Mouse (Mus musculus): ENCODE data around the gene Crnkl1. TPM values are rescaled to one million over a fixed set of nuclear protein-coding genes. Genes with fewer than 3 reads are reported as not detected.
A peak's percentile ranks its signal among the peaks of the same experiment; 100 is the strongest.
"Not testable (repeated sequence)": the region's sequence is repeated elsewhere in the genome, so short reads cannot be mapped to it uniquely, and the experiment has no call there.

Crnkl1 gene
- total RNA-seq, 2 experiments from 2014 or later, result 27.6 to 91.4 TPM

DNA sequence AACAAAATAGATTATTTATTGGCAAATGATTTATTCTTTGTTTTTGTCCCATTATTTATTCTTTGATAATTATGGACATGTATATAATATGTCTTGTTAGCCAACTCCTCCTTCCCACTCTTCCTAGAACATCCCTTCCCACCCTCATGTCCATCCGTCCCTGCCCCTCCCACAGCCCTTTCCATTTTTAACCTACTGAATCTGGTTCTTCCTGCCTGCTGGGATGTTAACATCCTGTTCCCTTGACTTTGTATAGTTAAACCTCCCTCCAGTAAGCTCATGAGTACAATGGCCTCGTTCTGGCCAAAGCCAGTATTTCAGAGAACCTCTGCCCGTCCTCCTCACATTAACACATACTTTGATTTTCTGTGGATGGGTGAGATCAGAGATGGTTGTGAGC lies 6.6 kb upstream of the Crnkl1 start:
- no peak for ATAC-seq (replicated peaks; ENCODE audit: low FRiP score, low TSS enrichment, poor library complexity, severe bottlenecking)

DNA sequence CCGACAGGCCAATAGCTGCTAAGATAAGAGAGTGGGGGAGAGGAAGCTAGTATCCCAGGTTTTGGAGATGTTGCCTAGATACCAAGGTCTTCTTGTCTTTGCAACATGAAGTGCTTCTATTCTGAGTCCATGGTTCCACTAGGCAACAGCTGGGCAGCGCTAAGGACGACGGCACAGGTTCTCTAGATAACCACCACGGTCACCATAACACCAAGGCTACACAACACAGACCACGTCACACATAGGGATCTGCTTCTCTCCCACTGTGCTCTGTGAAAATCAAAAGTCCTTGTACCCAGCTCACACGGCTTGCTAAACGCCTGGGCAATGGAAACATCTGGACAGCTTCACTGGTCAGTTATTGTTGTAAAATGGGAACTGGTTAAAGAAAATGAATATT lies 2.2 kb upstream of the Crnkl1 start:
- ATAC-seq (replicated peaks; ENCODE audit: low FRiP score, low TSS enrichment, poor library complexity, severe bottlenecking), result no peak

DNA sequence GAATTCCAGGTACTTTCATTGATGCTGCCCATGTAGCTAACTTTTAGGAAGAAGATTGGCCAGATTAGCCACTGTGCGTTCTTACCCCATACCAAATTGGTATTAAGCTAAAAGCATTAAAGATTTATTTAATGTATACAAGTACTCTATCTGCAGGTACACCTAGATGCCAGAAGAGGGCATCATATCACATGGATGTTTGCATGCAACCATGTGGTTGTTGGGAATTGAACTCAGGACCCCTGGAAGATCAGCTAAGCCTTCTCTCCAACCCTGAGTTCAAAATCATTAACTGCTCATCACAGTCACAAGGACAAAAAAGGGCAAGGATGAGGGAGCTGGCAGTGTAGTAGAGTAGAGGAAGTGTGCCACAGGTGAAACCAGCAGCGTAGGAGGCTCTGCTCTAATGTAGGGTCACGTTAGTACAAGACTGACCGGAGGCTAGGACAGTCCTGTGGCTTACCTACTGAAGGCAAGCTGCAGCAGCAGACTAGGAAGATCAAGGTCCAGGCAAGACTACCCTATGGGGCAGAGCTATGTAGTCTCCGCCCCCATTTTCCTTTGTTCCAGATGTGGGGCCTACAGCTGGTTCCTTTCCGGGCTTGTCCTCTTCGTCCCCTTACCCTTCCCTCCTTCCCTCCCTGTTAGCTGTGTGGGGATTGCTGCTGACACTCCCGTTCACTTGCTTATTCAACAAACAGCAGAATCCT lies 13.7 kb downstream of the Crnkl1 start:
- ATAC-seq (replicated peaks; ENCODE audit: low FRiP score, low TSS enrichment, poor library complexity, severe bottlenecking), result peak; percentile 53; the same call in 1 of the 2 replicates

DNA sequence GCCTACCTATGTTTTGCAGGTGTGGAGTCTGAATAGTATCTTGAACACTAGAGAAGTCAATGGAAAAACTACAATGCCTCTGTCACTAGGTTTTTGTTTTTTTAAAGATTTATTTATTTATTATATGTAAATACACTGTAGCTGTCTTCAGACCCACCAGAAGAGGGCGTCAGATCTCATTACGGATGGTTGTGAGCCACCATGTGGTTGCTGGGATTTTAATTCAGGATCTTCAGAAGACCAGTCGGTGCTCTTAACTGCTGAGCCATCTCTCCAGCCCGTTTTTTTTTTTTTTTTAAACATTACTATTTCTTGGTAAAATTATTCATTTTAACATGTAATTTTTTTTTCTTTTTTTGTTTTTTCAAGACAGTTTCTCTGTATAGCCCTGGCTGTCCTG lies 28.9 kb downstream of the Crnkl1 start:
- ATAC-seq (replicated peaks; ENCODE audit: low FRiP score, low TSS enrichment, poor library complexity, severe bottlenecking), result not testable (repeated sequence)

DNA sequence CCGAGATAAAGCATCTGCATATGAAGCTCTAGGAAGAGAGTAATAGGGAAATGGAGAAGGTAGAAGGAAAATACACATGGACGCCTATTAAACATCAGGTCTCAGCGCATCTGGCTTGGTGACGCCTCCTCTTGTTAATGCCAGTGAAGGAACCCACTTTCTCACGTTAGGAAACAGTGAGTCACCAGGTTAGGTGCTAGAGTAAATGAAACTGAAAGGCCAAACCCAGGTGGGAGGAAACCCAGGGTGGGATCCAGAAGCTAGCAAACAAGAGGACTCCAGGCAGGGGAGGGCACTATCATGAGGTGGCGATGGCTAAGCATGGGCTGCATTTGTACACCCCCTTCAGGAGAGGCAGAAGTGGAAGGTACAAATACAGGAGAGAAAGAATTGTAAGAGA lies 29.7 kb downstream of the Crnkl1 start:
- ATAC-seq (replicated peaks; ENCODE audit: low FRiP score, low TSS enrichment, poor library complexity, severe bottlenecking), result no peak

DNA sequence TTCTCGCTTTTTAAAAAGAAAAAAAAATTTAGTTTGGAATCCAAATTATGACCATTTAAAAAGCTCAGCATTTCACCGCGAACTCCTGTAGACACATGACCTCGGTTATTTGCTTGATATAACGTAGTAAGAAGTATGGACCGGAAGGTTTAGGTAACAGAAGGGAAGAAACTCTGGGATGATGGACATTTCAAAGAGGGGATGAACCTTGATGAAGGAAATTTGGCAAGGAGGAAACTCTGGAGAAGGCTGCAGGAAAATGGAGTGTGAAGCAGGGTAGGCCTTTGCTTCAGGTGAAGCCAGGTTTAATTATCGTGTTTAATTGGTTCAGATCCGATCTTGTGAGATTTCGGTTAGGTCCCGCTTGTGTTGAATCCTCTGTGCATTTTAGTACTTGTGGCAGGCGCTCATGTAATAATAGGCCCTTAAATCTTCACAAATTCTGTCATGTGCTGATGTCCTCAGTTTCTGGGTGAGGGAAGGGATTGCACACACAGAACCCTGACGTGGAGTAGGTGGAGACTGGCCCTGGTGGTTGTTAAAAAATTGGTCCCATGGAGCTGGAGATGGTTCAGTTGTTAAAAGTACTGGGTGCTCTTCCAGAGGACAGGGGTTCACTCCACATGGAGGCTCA lies 30.7 kb downstream of the Crnkl1 start:
- peak; percentile 38; the same call in 1 of the 2 replicates for ATAC-seq (replicated peaks; ENCODE audit: low FRiP score, low TSS enrichment, poor library complexity, severe bottlenecking)

DNA sequence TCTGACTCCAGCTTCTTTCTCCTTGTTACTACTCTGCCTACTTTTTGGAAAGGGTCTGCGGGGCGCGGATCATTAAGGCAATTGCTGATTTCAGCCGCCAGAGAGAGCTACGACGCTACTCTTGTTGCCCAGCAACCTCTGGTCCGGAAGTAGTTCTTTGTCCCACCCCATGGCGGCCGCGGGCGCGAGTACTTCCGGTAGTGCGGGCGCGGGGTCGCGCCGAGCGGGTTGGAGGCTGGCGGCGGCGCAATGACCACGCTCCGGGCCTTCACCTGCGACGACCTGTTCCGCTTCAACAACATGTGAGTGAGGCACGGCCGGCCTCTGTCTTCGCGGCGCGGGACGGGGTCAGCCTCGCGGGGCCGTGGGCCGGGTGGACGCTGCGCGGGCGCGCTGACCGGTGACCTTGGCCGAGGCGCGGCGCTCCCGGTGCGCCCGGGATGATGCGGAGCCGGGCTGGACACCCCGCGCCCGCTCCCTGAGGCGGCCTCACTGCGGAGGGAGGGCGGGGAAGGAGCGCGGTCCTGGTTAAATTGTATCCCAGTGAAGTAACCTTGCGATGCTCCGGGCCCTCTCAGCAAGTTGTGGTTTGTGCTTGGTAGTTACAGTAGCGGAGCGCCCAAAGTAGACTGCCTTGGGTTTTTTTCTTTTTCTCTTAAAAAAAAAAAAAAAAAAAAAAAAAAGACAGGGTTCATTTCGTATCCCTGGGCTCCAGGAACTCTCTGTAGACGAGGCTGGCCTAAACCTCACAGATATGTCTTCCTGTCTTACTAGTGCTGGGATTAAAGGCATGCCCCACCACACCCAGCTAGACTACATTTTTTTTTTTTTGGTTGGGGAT lies 31.5 kb downstream of the Crnkl1 start:
- ATAC-seq (replicated peaks; ENCODE audit: low FRiP score, low TSS enrichment, poor library complexity, severe bottlenecking), result peak; percentile 96

DNA sequence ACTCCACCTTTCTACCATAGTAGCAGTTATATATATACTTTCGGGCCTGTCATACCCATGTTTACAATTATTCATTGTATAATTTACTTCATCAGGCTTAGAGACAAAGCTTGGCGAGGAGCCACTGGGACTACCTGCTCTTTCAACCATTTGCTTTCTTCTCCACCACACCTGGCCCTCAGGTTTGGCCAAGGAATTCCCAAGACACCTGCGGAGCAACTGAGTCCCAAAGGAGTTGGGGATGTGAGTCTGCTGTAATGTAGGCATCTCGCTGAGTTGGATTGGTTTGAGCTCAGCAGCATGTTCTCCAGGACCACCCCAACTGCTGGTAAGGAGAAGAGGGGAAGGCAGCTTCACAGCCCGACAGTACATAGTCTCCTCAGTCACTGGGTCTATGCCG lies 33.0 kb downstream of the Crnkl1 start, which contains the start of gene Naa20:
Gene Naa20, plus strand, starts transcription at position 239 of the 400 bp plus-strand sequence.
- ATAC-seq (replicated peaks; ENCODE audit: low FRiP score, low TSS enrichment, poor library complexity, severe bottlenecking), result no peak

DNA sequence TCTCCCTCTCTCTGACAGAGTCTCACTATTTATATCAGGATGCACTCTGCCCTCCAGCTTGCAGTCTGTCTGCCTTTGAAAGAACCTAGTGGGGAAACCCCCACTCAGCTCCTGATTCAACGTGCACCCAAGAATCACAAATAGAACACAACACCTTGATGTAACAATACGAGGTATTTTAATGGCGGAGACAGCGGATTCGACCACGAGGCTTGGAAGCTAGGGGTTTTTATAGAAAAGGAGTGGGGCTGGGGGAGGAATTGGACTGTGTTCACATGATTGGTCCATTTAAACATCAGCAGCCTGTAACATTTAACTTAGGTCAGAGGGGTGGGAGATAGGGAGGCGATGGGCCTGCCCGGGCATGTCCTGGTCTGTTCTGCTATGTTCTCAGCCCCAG lies 34.5 kb downstream of the Crnkl1 start:
- ATAC-seq (replicated peaks; ENCODE audit: low FRiP score, low TSS enrichment, poor library complexity, severe bottlenecking), result not testable (repeated sequence)

DNA sequence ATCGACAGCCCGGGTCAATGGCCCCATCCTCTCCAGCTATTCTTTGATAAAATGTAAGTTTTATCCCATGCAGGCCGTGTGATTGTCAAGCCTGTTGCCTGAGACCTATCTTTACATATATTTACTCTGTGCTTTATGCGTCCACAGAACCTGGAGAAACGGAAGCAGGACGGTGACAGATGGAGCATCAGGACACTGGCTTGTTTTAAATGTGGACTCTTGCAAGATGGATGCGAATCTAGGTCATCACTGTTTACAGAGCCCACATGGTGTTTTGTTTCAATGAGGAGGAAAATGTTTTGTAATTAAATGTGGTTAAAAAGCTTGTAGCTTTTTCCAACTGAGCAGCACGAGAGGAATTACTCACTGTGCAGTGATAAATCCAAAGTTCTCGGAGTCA lies 36.7 kb downstream of the Crnkl1 start:
- no peak for ATAC-seq (replicated peaks; ENCODE audit: low FRiP score, low TSS enrichment, poor library complexity, severe bottlenecking)

DNA sequence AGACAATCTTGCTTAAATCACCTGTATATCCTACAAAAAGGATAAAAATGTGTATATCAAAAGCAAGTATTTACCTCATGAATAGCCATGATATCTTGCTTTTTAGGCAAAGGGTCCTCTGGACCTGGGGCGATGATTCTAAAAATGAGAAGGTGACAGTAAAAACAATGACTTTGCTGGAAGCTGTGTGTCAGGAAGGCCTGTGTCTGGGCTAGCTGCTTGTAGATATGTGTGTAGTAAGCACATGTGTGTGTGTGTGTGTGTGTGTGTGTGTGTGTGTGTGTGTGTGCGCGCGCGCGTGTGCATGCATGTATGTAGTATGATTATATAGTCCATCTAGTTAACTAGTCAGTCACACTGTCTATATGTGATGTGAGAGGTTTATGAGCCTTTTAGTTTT lies 41.1 kb downstream of the Crnkl1 start:
- ATAC-seq (replicated peaks; ENCODE audit: low FRiP score, low TSS enrichment, poor library complexity, severe bottlenecking), result no peak

DNA sequence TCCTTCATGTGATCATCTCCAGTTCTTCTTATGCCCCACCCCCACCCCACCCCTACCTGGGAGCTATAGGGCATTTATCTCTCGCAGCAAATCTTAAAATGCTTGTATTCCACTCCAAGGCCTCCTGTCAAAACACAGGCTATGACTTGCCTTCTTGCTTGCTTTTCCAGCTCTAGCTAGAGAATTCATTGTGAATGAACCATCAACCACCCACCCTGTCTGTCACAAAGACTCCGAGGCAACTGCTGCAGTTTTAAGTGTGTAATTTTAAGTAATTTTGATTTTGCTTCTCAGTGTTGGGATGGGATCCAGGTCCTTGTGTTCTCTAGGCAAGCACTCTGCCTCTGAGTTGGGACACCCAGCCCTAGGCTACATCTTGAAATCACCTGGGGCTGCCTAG lies 44.2 kb downstream of the Crnkl1 start:
- no peak for ATAC-seq (replicated peaks; ENCODE audit: low FRiP score, low TSS enrichment, poor library complexity, severe bottlenecking)

DNA sequence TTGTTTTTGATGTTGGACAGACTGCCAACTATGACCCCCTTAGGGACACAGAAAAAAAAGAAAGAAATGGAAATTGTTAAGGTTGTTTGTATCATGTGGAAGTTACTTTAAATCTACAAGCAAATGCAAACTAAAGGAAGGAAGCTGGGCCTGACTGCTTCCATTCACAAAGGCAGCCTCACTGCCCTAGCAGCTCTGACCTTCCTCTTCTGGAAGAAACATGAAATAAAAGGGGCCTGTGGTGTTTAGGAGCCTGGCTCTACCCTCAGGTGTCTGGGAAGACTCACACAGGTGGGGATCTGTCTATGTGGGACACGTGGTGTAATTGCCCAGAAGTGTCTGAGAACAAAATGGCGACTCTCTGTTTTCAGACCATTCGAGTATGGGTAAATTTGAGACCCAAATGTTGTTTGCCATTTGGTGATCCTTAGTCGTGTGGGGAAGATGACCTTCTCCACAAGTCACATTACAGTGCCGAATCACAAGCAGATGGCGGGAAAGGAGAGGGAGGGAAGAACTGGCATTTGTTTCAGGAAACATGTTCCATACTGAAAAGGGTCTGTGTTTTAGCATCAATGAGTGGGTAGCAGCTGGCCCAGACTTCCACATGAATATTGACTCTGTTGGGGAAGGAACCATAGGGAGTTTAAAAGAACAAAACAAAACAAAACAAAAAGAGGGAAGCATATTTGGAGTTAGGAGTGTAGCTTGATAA lies 45.9 kb downstream of the Crnkl1 start:
- no peak for ATAC-seq (replicated peaks; ENCODE audit: low FRiP score, low TSS enrichment, poor library complexity, severe bottlenecking)

DNA sequence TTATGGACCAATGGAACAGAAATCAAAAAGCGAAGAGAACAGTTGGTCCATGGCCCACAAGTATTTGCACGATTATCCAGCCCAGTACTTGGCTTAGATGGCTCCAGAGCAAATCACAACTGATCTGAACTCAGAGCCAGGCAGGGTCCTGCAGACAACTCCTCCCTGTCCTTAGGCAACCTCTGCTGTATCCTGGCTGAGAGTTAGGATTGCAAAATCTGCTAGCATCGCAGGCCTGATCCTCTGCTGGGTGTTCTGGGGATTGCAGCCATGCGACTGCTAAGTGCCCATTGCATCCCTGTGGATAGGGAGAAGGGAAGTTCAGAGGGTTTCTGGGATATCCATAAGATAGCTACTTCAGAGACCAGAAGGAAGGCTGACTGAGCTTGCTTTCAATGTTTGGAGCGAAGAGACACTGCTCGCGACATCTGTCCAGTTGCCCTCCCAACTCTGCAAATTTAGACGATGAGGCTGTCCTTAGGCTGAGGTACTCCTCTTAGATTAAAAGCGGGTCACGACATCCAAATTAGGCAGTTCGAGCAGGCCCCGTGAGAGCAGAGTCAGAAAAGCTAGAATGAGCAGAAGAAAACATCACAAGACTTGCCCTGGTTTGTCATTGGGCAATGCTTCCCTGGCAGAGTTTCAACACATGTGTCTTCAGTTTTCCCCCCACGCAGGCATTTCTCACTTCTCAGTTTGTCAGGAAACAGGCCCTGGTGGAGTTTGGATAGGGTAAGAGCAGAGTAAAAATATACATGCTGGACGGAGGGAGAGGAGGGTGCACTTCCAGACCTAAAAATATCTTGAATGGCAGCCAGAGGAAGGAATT lies 46.7 kb downstream of the Crnkl1 start:
- ATAC-seq (replicated peaks; ENCODE audit: low FRiP score, low TSS enrichment, poor library complexity, severe bottlenecking), result no peak

DNA sequence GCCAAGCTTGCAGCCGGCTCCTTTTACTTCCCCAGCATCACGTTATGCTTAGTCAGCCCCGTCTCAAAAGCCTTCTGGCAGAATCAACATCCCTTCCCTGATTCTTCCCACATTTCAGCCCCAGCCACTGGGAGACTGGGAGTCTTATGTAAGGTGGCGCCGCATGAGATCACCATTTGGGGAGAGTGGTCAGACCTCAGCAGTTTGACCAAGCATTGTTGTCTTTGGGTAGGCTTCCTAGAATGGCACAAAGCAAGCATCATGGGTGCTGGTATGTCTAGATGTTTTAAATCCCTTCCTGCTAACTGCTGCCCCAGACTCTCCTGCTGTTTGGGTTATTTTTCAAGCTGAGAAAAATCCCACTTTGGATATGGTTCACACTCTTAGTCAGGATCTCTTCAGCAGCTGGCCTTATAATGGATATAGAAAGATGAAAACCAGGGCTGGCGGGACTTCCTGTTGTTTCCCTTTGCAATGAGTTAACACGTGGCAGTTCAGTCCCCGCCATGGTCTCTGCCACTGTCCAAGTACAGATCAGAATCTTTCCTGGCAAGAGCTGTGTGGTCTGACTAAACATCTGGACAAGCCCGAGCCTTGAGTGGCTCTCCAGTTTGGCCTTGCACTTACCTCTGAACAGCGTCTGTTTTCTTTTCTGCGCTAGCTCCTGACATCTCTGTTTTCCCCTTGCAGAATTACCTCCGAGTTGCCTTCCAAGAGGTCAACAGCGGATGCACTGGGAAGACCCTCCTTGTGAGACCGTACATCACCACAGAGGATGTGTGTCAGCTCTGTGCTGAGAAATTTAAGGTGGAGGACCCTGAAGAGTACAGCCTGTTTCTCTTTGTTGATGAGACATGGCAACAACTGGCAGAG lies 49.7 kb downstream of the Crnkl1 start:
- ATAC-seq (replicated peaks; ENCODE audit: low FRiP score, low TSS enrichment, poor library complexity, severe bottlenecking), result no peak

DNA sequence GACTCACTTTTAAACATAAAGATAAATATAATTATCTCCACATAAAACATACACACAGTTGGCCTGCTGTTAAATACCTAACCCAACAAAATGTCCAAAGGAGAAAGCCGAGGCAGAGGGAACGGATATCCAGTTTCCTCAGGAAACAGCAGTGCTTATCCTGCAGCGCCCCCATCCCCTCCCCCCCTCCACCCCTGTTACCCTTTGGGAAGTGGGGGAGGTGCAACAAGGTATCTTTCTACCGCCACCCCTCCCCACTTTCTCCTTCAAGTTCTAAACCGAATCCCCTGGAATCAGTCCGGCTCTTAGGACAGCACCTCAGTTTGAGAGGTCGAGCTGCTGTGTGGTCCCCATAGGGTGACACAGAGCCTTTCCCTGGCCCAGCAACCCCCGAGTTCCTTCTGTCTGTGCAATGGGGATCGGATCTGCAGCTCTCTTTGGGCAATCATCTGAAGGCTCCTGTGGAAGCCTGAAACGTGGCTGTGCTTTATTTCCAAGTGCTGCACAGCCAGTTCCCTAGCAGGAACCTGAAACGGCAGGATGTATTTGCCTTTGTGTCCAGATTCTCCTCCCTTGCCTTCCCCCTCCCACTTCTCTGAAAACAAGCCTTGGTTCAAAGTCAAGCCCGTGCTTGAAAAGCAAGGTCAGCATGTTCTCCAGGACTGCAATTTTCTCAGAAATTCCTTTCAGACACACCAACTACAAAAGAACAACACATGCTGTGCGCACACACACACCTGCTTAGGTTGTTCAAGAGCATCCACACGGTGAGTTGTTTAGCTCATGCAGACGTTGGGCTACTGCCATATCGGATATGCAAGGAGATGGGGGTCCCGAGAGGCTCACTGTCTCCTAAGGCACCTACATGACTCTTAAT lies 50.5 kb downstream of the Crnkl1 start:
- no peak for ATAC-seq (replicated peaks; ENCODE audit: low FRiP score, low TSS enrichment, poor library complexity, severe bottlenecking)

DNA sequence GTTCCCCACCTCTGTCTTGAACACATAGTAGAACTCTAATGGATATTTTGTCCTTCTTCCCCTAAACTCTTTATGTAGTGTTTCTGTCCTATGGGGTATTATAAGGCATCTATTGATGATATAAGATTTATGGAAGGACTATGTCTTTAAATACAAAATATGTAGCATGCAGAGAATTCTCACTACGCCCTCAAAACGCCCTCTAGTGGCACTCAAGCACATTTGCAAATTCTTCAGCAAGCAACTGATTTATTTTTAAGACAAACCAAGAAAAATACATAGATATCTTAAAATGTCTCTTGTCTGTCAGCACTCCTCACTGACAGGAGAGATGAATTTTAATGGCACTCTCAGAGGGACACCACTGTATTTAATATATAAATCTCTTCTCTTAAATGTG lies 52.4 kb downstream of the Crnkl1 start:
- no peak for ATAC-seq (replicated peaks; ENCODE audit: low FRiP score, low TSS enrichment, poor library complexity, severe bottlenecking)
